Mouse (Mus musculus) telencephalon, adult 2 months (tissue): ENCODE data around the gene Dnajc1.

Source experiments
- DNase-seq: peaks from one replicate; pipeline ENCODE4 v3.0.0-alpha.2; 2011; ENCODE audit warnings: low read depth, low spot score

Gene Dnajc1

GRCm38 (mm10) chr2:18307440-18308305 lies 85.0 kb downstream of the Dnajc1 start:
- DNase-seq, result no peak

- DNase-seq, result no peak
Observed at GRCm38 (mm10) chr2:18300949-18301348, 91.7 kb downstream of the Dnajc1 start.

- DNase-seq, result no peak
Observed at GRCm38 (mm10) chr2:18285175-18285574, 107.5 kb downstream of the Dnajc1 start.

GRCm38 (mm10) chr2:18265736-18266135 lies 126.9 kb downstream of the Dnajc1 start:
- DNase-seq, result no peak

GRCm38 (mm10) chr2:18264579-18264978 lies 128.1 kb downstream of the Dnajc1 start:
- no peak for DNase-seq

- DNase-seq, result peak; percentile 2
Observed at GRCm38 (mm10) chr2:18262298-18262697, 130.3 kb downstream of the Dnajc1 start.

- DNase-seq, result no peak
Observed at GRCm38 (mm10) chr2:18249224-18249623, 143.4 kb downstream of the Dnajc1 start.

- DNase-seq, result no peak
Observed at GRCm38 (mm10) chr2:18235524-18235923, 157.1 kb downstream of the Dnajc1 start.

- DNase-seq, result no peak
Observed at GRCm38 (mm10) chr2:18232883-18233567, 159.6 kb downstream of the Dnajc1 start.

GRCm38 (mm10) chr2:18231143-18231542 lies 161.5 kb downstream of the Dnajc1 start:
- DNase-seq, result no peak

GRCm38 (mm10) chr2:18229279-18229678 lies 163.4 kb downstream of the Dnajc1 start:
- DNase-seq, result no peak

GRCm38 (mm10) chr2:18228486-18229062 lies 164.1 kb downstream of the Dnajc1 start:
- no peak for DNase-seq

- DNase-seq, result no peak
Observed at GRCm38 (mm10) chr2:18219569-18219968, 173.1 kb downstream of the Dnajc1 start.

- no peak for DNase-seq
Observed at GRCm38 (mm10) chr2:18219136-18219535, 173.5 kb downstream of the Dnajc1 start.

- DNase-seq, result no peak
Observed at GRCm38 (mm10) chr2:18218500-18218899, 174.1 kb downstream of the Dnajc1 start.

- no peak for DNase-seq
Observed at GRCm38 (mm10) chr2:18217867-18218266, 174.8 kb downstream of the Dnajc1 start.

- no peak for DNase-seq
Observed at GRCm38 (mm10) chr2:18214031-18214430, 178.6 kb downstream of the Dnajc1 start.

GRCm38 (mm10) chr2:18209948-18210347 lies 182.7 kb downstream of the Dnajc1 start:
- no peak for DNase-seq

- no peak for DNase-seq
Observed at GRCm38 (mm10) chr2:18209211-18209823, 183.3 kb downstream of the Dnajc1 start.

- peak; percentile 84 for DNase-seq
Observed at GRCm38 (mm10) chr2:18208578-18208977, 184.1 kb downstream of the Dnajc1 start.

GRCm38 (mm10) chr2:18206811-18207210 lies 185.8 kb downstream of the Dnajc1 start:
- no peak for DNase-seq

- DNase-seq, result no peak
Observed at GRCm38 (mm10) chr2:18205118-18205517, 187.5 kb downstream of the Dnajc1 start.
